Mouse (Mus musculus) myocyte (in vitro differentiated cells): Measurements from ENCODE around the gene Smim12.

ENCODE experiments used
- CEBPB ChIP-seq: IDR thresholded peaks from 2 replicates; pipeline ENCODE4 v1.6.1; 2011; ENCODE audit warnings: mild to moderate bottlenecking, moderate library complexity; ENCODE audit not compliant: poor library complexity, insufficient read depth, severe bottlenecking
- E2F4 ChIP-seq: IDR thresholded peaks from one replicate; pipeline ENCODE4 v1.6.1; 2011; ENCODE audit warnings: mild to moderate bottlenecking, control low read depth, moderate library complexity; ENCODE audit not compliant: insufficient read depth
- MAX ChIP-seq: IDR thresholded peaks from one replicate; pipeline ENCODE4 v1.6.1; 2011; ENCODE audit warnings: low read depth, mild to moderate bottlenecking, control low read depth
- MYOD1 ChIP-seq, 3 experiments: IDR thresholded peaks; one replicate each; pipeline ENCODE4 v1.6.1; 2011; ENCODE audit warnings: control low read depth in 2 of 3, low read depth in 2 of 3, mild to moderate bottlenecking in 2 of 3, moderate library complexity in 1 of 3; ENCODE audit not compliant: insufficient read length in 2 of 3, control insufficient read depth in 1 of 3
- MYOG ChIP-seq, 3 experiments: IDR thresholded peaks; one replicate each; pipeline ENCODE4 v1.6.1; 2011; ENCODE audit warnings: control low read depth in 2 of 3, low read depth in 2 of 3, mild to moderate bottlenecking in 2 of 3; ENCODE audit not compliant: insufficient read length in 2 of 3, control insufficient read depth in 1 of 3, insufficient read depth in 1 of 3
- POLR2A ChIP-seq: IDR thresholded peaks from one replicate; pipeline ENCODE4 v1.6.1; 2011; ENCODE audit warnings: low read depth, mild to moderate bottlenecking, control low read depth, moderate library complexity; ENCODE audit not compliant: insufficient read length
- POLR2AphosphoS2 ChIP-seq: IDR thresholded peaks from one replicate; pipeline ENCODE4 v1.6.1; 2011; ENCODE audit warnings: low read depth, control low read depth; ENCODE audit not compliant: insufficient read length
- REST ChIP-seq: IDR thresholded peaks from one replicate; pipeline ENCODE4 v1.6.1; 2011; ENCODE audit warnings: mild to moderate bottlenecking, control low read depth, moderate library complexity; ENCODE audit not compliant: insufficient read depth, insufficient read length
- SRF ChIP-seq: IDR thresholded peaks from one replicate; pipeline ENCODE4 v1.6.1; 2011; ENCODE audit warnings: low read depth; ENCODE audit not compliant: control insufficient read depth, insufficient read length
- TCF12 ChIP-seq: IDR thresholded peaks from one replicate; pipeline ENCODE4 v1.6.1; 2011; ENCODE audit warnings: mild to moderate bottlenecking, control low read depth; ENCODE audit not compliant: poor library complexity, insufficient read depth, severe bottlenecking
- USF1 ChIP-seq: IDR thresholded peaks from one replicate; pipeline ENCODE4 v1.6.1; 2011; ENCODE audit warnings: low read depth, mild to moderate bottlenecking, control low read depth, moderate library complexity

GRCm38 (mm10) chr4:127264183-127264554 is 20.6 kb downstream of the Smim12 start:
- TF ChIP-seq MYOG (IDR thresholded peaks at IDR 0.05; ENCODE audit: control insufficient read depth in 1 of 3, insufficient read depth in 1 of 3, insufficient read length in 2 of 3, low read depth in 2 of 3) (no peak), POLR2A (no peak), MAX (no peak), TCF12 (no peak), USF1 (no peak), MYOD1 (IDR thresholded peaks at IDR 0.05; ENCODE audit: control insufficient read depth in 1 of 3, insufficient read length in 2 of 3, low read depth in 2 of 3) (no peak), POLR2AphosphoS2 (no peak), E2F4 (no peak), REST (no peak), SRF (no peak), CEBPB (no peak)
